Mouse (Mus musculus) mouse embryonic stem cell (cell line): Measurements from ENCODE around the gene Stx5a.

Source experiments
- in situ Hi-C, 2 experiments: fragments of 300-500 bp; cut with MboI; formaldehyde crosslinking; loops; 1 replicate in 1 of 2; 3 replicates in 1 of 2; pipeline ENCODE4 v1.14.3; 2019 to 2020; ENCODE audit warnings: low sequenced_read_pairs in 2 of 2, low pct_unique_long_range_greater_than_20kb in 1 of 2, mixed read lengths in 1 of 2; ENCODE audit not compliant: unreplicated experiment in 1 of 2

Stx5a gene

DNA sequence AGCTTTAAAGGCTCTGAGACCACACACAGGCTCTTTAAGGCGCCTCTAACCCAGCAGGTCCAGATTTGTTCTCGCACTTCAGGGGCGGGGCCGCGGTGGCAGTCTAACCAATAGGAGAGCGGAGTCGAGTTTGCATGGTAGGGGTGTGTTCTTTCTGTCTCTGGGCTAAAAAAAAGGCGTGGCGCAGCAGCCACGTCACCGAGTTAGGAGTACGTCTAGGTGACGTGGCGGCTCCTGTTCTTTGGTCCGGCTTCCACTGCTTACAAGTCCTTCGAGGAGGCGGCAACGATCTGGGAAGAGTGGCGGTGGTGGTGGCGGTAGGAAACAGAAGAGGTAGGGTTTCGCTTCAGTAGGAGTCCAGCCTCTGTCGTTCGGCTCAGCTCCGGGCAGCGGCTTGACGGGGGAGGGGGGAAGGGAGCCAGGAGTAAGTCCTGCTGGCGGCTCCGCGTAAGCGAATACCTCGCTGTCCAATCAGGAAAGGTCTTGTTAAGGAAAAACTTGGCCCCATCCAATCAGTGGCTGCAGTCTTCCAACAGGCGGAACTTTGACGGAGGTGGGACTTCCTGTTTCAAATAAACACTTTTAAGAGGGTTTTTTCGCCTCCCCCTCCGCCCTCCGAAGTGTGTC is at the start of gene Stx5a:
Stx5a (plus strand) TSS at position 171 of the 627 bp plus-strand sequence.
- in situ Hi-C loops: no loop called here

DNA sequence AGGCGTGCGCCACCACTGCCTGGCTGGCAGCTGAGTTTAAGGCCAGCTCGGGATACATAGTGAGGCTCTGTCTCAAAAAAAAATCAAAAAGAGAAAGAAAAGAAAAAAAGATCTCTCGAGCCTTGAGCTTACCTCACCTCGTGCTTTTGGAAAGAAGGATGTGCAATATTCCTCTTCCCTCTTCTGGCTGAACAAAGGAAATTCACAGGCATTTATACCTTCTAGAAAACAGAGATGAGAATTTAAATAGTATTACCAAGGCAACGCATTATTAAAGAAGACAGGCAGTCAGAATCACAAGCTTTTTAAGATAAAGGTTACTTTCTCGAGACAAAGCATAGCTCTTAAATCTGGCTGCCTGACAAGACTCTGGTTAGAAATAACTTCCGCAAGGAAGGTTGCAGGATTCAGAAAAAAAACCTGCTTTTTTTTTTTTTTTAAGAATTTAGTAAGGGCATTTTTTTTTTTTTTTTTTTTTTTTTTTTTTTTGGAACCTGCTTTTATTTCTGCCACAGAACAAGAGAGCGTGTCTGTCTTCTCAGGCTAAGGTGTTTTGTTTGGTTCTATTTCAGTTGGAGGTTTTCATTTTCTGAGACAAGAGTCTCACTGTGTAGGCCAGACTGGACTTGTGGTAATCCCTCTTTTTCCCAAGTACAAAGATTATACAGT is 49.2 kb upstream of the Stx5a start:
- in situ Hi-C loops: loop anchor here in 1 of 2 experiments (5.0 kb wide), 1 partner anchor 115 kb away; no protein-coding TSS in a partner anchor

DNA sequence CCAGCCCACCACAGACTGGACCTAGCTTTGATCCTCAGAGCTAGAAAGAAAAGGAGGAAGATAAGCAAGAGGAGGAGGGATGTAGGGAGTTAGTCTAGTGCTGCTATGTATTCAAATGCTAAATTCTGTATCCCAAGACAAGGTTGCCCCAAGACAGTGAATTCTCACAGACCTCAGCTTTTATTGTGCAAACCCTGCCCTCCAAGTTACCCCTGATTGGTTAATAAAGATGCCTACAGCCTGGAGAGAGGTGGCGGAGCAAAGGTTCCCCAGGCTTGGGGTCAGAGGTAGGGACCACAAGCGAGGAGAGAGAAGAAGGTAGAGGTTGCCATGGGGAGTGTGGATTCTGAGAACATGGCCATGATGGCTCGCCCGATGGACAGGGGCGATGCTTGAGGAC is 48.5 kb upstream of the Stx5a start:
- in situ Hi-C loops: loop anchor here in 1 of 2 experiments (5.0 kb wide), 1 partner anchor 115 kb away; no protein-coding TSS in a partner anchor

DNA sequence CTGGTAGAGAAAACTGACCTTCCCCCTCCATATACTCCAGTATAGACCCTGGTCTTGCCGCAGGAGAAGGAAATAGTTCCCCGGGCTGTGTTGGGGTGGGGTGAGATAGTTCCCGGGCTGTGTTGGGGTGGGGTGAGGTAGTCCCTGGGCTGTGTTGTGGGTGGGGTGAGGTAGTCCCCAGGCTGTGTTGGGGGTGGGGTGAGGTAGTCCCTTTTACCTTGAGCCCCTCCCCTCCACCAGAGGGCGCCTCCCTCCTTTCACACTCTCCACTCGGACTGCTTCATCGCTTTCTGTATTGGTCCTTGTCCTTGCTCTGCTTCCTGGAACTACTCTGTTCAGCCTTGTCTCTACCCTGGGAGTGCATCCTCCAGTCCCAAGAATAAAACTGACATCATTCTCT is 45.9 kb upstream of the Stx5a start:
- in situ Hi-C loops: no loop called here

DNA sequence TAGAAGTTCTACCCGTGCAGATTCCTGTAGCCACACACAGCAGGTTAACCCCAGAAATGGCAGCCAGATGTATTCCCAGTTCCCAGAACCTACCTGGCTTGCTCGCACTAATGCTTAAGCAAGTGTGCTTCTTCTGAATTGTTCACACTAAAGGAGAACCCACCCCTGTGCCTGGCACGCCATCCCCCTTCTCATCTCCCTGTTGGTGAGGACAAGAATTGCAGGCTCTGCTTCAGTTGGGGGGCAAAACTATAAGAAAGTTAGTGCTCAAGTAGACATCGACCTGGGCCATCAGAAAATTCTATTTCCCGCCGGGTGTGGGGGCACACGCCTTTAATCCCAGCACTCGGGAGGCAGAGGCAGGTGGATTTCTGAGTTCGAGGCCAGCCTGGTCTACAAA is 41.6 kb upstream of the Stx5a start:
- in situ Hi-C loops: loop anchor here in 1 of 2 experiments (25.0 kb wide), 1 partner anchor 1437 kb away; the partner anchor contains the start of gene Rcor2

DNA sequence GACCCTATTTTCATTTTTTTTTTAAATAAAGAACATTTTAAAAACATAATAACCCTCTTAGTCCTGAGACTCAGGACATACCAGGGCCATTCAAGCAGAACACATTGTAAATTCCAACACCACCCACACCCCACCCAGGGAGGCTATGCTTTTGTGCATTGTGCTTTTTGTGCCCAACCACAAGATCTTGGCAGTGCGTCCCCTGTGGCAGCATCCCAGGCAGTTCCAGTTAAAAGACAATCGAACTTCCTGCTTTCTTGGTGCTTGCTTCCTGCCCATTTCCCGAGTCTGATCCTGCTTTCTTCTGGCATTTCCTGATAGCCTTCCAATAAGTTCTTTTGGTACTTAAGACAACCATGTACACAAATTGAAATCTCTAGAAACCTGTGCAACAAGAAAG is 38.8 kb upstream of the Stx5a start:
- in situ Hi-C loops: loop anchor here in 1 of 2 experiments (25.0 kb wide), 1 partner anchor 1440 kb away; the partner anchor contains the start of gene Rcor2

DNA sequence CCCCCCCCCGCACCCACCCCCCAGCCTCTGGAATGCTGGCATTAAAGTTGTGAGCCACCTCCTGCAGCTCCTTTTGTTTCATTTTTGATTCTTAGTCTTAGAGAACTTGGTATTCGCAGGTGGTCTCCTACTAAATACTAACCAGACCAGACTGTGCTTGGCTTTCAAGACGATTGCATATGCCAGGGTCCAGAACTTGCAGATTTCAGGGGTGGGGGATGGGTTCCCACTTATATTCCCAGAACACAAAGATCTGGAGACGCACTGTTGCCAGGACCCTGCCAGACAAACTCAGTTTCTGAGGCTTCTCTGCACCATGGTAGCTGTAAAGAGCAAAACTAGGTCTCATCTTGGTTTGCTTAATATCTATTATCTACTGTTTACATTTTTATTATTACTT is 37.6 kb upstream of the Stx5a start:
- in situ Hi-C loops: loop anchor here in 1 of 2 experiments (25.0 kb wide), 1 partner anchor 1441 kb away; the partner anchor contains the start of gene Rcor2

DNA sequence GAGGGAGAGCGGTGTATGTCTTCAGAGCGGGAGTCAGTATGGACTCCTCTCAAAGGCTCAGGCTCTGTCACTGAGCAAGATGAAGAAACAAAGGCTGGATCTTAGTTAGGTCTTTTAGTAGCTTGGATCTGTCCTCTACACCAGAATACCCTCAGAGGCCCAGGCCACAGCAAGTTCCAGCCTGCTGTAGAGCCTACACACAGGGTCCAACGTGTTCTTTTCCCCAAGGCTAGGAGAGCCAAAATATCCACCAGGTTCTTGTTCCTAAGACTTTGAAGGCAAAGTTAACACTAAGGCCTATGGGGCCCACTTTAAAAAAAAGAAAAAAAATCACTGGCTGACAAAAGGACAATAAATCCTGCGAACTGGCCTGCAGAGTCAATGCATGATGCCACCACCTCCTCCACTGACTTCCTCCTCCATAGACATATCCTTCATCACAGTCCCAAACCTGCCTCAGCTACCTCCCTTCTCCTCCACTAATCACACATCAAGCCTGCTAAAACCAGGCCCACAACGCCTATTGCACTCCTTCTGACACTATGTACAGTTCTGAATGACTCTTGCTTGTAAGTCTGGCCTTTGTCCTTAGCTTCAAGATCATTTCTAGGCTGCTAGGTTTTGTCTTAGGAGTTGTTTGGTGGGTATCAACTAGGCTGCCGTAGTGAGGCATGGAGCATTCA is 36.0 kb upstream of the Stx5a start:
- in situ Hi-C loops: loop anchor here in 1 of 2 experiments (25.0 kb wide), 1 partner anchor 1443 kb away; the partner anchor contains the start of gene Rcor2

DNA sequence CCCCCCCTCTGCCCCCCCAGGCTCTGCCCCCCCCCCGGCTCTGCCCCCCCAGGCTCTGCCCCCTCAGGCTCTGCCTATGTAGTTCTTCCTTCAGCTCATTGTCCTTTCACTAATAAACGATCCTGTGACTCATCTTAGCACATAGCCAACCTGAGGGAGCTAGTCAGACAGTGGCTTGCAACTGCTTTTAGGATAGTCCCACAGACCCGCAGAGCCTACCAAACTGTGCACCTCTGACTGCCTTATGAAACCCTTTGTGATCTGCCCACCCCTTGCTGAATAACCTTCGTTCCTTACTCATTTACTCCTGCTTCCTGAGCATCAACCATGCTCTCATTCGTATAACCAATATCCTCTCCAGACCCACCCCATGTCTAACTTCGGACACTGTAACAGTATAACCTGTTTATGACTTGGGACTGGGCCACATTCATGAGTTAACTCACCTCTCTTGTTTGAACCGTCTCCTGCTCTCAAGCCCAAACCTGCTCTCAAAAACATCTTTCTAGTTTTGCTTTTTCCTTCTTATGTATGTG is 35.0 kb upstream of the Stx5a start:
- in situ Hi-C loops: loop anchor here in 1 of 2 experiments (25.0 kb wide), 1 partner anchor 1444 kb away; the partner anchor contains the start of gene Rcor2

DNA sequence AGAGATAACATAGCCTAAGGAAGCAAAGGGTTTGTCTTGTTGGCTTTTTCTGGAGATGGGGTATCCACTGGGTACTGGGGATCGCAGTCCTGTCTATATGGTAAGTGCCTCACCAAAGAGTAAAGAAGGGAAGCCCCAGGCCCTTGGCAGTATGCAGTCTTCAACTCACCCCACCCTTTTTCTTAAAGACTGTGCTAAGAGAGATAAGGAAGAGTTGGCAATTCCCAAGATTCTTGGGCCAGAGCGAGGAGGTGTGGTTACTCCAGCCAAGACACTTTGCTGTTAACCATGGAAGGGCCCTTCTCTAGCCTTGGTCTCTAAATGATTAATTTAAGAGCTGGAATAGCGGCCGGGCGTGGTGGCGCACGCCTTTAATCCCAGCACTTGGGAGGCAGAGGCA is 34.3 kb upstream of the Stx5a start:
- in situ Hi-C loops: loop anchor here in 1 of 2 experiments (25.0 kb wide), 1 partner anchor 1445 kb away; the partner anchor contains the start of gene Rcor2

DNA sequence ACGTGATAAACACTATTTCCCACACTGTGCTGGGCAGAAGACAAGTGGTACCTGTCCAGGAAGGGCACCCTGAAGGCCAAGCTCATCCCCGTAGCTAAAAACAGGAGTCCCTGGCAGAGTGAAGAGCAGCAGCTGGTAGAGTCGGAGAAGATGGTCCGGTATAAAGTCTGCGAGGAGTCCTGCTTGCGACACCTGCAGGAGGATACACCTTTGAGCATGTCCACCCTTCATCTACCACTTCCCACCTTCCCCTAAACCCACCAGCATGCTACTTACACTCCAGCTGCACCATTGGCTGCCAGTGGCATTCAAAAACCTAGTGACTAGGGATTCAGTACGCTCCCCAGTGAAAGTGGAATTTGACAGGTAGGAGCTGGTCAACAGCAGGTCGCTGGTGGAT is 32.3 kb upstream of the Stx5a start:
- in situ Hi-C loops: loop anchor here in 1 of 2 experiments (25.0 kb wide), 1 partner anchor 1447 kb away; the partner anchor contains the start of gene Rcor2

DNA sequence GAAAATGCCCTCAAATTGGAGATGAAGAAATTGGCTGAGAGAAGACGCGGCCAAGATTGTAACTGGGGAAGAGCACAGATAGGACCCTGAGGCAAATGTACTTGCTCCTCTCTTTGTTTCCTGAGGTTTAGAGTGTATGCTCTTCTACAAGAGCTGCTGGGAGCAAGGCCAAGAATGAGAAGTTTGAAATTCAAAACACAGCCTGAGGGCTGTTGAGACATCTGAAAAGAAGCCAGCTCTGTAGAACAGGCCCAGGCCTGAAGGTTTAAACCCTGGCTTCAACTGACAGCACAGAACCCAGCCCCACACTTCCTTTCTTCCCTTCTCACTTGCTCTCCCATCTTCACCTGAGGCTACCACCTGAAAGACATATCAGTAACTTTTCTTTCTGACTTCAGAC is 31.2 kb upstream of the Stx5a start:
- in situ Hi-C loops: loop anchor here in 1 of 2 experiments (25.0 kb wide), 1 partner anchor 1448 kb away; the partner anchor contains the start of gene Rcor2

DNA sequence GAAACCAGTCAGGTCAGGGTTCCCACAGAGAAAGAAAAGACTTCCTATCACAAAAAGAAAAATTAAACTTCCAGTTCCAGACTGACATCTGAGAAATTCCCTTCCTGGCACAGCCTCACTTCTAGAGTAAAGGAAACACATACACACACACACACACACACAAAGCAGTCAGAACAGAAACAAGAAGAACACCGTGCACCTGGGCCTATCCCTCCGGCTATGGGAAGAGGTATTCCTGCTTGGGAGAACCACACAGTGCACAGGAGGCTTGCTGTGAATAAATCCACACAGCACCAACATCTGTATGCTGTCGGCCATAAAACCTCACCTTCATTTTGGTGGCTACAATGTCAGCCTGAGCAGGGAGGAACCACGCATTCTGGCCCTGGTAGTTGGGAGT is 29.7 kb upstream of the Stx5a start:
- in situ Hi-C loops: loop anchor here in 1 of 2 experiments (25.0 kb wide), 1 partner anchor 1449 kb away; the partner anchor contains the start of gene Rcor2

DNA sequence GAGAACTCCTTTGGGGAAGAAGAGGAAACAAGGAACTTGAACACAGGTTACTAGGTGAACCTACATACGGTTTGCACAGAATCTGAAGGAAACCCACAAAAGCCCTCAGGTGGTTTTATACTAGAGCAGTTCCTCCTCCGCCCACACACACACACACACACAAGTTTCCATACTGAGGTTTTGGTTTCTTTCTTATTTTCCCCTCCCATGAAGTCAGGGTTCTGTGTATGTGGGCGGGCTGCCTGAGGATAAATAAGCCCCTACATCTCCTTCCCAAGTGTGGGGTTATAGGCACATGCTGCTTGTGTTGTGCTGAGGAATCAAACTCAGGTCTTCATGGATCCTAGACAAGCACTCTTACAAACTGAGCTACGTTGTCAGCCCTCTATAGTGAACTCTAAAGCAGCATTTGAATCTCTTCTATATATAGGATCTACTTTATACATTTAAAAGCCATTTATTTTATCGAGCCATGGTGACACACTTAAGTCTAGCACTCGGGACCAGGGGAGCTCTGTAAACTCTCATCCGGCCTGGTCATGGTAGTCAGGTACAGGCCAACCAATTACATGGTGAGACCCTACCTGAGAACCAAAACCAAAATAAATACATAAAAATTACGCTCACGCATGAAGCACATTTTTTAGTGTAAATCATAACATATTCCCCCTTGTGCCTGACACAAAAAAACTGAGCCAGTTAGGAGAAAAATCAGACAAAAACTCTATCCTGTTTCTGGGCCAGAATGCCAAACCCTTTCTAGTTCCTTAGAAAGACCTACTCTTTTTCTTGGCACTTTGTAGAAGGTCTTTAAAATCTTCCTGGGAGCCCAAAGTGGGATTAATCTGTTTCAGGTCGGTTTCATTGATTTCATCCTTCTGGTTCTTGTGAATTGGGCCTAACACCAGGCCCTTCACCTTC is 29.0 kb upstream of the Stx5a start:
- in situ Hi-C loops: loop anchor here in 1 of 2 experiments (25.0 kb wide), 1 partner anchor 1450 kb away; the partner anchor contains the start of gene Rcor2

DNA sequence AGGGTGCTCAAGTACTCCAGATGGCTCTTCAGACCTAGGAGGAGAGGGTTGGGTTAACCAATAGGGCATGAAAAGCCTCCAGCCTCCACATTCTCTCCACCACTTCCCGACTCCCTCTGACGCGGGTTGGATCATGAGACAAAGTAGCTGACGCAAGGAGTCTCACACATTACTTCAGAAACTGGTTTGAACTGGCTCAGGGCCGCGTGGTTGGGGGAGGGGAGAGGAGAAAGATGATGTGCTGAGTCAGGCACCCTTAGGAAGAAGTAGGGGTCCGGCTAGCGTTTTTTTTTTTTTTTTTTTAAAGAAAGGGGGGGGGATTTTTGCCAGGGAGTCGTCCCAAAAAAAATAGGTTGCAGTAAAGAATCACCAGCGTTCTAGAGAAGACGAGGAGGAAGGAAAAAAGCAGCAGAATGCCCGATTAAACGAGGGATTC is 28.3 kb upstream of the Stx5a start:
- in situ Hi-C loops: loop anchor here in 1 of 2 experiments (25.0 kb wide), 1 partner anchor 1451 kb away; the partner anchor contains the start of gene Rcor2

DNA sequence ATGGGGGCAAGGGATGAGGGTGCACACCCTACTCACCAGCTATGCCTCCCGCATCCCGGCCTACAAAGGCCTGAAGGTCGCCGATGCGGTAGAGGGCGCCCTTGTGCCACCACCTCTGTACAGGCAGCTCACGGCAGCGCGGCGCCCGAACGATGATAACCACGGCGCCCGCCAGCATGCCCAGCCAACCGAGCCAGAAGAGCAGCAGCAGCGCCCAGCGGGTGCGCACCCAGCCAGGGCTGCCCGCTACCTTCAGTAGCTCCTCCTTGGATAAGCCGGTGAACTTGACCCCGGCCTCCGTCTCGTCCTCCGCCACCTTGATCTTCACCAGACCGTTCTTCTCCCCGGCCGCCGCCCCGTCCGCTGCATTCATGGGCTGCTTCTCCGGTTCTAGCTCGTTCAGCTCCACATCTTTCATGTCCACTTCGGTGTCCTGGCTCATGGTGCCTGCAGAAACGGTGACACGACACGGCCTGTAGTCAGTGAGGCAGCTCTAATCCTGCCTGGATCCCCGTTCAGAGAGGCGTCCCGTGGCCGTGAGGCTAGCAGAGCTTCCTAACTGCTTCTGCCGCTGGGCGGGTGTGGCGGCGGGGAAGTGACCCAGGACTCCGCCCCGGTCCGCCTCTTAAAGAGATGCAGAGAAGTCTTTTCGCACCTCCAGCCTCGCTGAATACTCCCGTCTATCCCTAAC is 27.8 kb upstream of the Stx5a start:
- in situ Hi-C loops: loop anchor here in 1 of 2 experiments (25.0 kb wide), 1 partner anchor 1451 kb away; the partner anchor contains the start of gene Rcor2
